Mouse (Mus musculus) myocyte (in vitro differentiated cells): Measurements from ENCODE around the gene Slfn5.

Experiments
- CEBPB ChIP-seq: IDR thresholded peaks from 2 replicates; pipeline ENCODE4 v1.6.1; 2011; ENCODE audit warnings: mild to moderate bottlenecking, moderate library complexity; ENCODE audit not compliant: poor library complexity, insufficient read depth, severe bottlenecking
- E2F4 ChIP-seq: IDR thresholded peaks from one replicate; pipeline ENCODE4 v1.6.1; 2011; ENCODE audit warnings: mild to moderate bottlenecking, control low read depth, moderate library complexity; ENCODE audit not compliant: insufficient read depth
- MAX ChIP-seq: IDR thresholded peaks from one replicate; pipeline ENCODE4 v1.6.1; 2011; ENCODE audit warnings: low read depth, mild to moderate bottlenecking, control low read depth
- MYOD1 ChIP-seq, 3 experiments: IDR thresholded peaks; one replicate each; pipeline ENCODE4 v1.6.1; 2011; ENCODE audit warnings: control low read depth in 2 of 3, low read depth in 2 of 3, mild to moderate bottlenecking in 2 of 3, moderate library complexity in 1 of 3; ENCODE audit not compliant: insufficient read length in 2 of 3, control insufficient read depth in 1 of 3
- MYOG ChIP-seq, 3 experiments: IDR thresholded peaks; one replicate each; pipeline ENCODE4 v1.6.1; 2011; ENCODE audit warnings: control low read depth in 2 of 3, low read depth in 2 of 3, mild to moderate bottlenecking in 2 of 3; ENCODE audit not compliant: insufficient read length in 2 of 3, control insufficient read depth in 1 of 3, insufficient read depth in 1 of 3
- POLR2A ChIP-seq: IDR thresholded peaks from one replicate; pipeline ENCODE4 v1.6.1; 2011; ENCODE audit warnings: low read depth, mild to moderate bottlenecking, control low read depth, moderate library complexity; ENCODE audit not compliant: insufficient read length
- POLR2AphosphoS2 ChIP-seq: IDR thresholded peaks from one replicate; pipeline ENCODE4 v1.6.1; 2011; ENCODE audit warnings: low read depth, control low read depth; ENCODE audit not compliant: insufficient read length
- REST ChIP-seq: IDR thresholded peaks from one replicate; pipeline ENCODE4 v1.6.1; 2011; ENCODE audit warnings: mild to moderate bottlenecking, control low read depth, moderate library complexity; ENCODE audit not compliant: insufficient read depth, insufficient read length
- SRF ChIP-seq: IDR thresholded peaks from one replicate; pipeline ENCODE4 v1.6.1; 2011; ENCODE audit warnings: low read depth; ENCODE audit not compliant: control insufficient read depth, insufficient read length
- TCF12 ChIP-seq: IDR thresholded peaks from one replicate; pipeline ENCODE4 v1.6.1; 2011; ENCODE audit warnings: mild to moderate bottlenecking, control low read depth; ENCODE audit not compliant: poor library complexity, insufficient read depth, severe bottlenecking
- USF1 ChIP-seq: IDR thresholded peaks from one replicate; pipeline ENCODE4 v1.6.1; 2011; ENCODE audit warnings: low read depth, mild to moderate bottlenecking, control low read depth, moderate library complexity

DNA sequence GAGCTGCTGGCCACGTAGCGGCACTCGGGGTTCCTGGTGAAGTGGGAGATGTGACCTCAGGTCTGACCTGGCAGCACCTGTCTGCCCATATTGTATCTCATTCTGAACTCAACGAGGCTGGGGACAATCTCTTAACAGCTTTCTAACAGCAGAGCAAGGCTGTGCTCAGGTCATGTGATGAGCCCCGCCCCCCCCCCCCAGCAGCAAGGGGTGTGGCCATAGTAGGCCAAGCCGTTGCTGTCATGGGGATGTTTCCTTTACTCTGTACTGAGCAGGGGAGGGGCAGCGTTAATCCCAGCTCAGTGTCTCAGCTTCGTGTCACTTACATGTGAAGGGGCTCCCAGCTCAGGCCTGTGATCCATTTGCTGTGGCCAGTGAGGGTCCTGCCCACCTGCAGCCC is 46.2 kb upstream of the Slfn5 start:
- no peak for TF ChIP-seq CEBPB
- no peak for TF ChIP-seq POLR2A
- TF ChIP-seq MAX: no peak
- TF ChIP-seq MYOG (IDR thresholded peaks at IDR 0.05; ENCODE audit: control insufficient read depth in 1 of 3, insufficient read depth in 1 of 3, insufficient read length in 2 of 3, low read depth in 2 of 3): no peak
- TF ChIP-seq TCF12: no peak
- TF ChIP-seq E2F4: no peak
- TF ChIP-seq USF1: no peak
- no peak for TF ChIP-seq SRF
- TF ChIP-seq POLR2AphosphoS2: no peak
- TF ChIP-seq MYOD1 (IDR thresholded peaks at IDR 0.05; ENCODE audit: control insufficient read depth in 1 of 3, insufficient read length in 2 of 3, low read depth in 2 of 3): no peak
- TF ChIP-seq REST: no peak
